Mouse (Mus musculus) embryonic facial prominence, embryonic 11.5 days (tissue): ENCODE measurements around the gene Insig1. TPM values are rescaled to one million over a fixed set of nuclear protein-coding genes. Genes with fewer than 3 reads are reported as not detected.

ENCODE experiments used
- ATAC-seq: fragments of 200-750 bp; cut with Nextera tagmentation; replicated peaks from 2 replicates; pipeline ENCODE4 v1.8.0; 2017; ENCODE audit warnings: low read depth; ENCODE audit not compliant: insufficient number of reproducible peaks, low FRiP score, low TSS enrichment
- DNase-seq: peaks from one replicate; pipeline ENCODE4 v3.0.0-alpha.2; 2015; ENCODE audit warnings: low spot score
- H3K27ac ChIP-seq: fragments of 300-500 bp; sonication (generic); replicated peaks from 2 replicates; pipeline ENCODE4 v1.5.1; 2014; ENCODE audit warnings: mild to moderate bottlenecking, low read depth, low read length, control low read depth
- H3K27me3 ChIP-seq: fragments of 300-500 bp; sonication (generic); 2 replicates; pipeline ENCODE4 v1.6.1; 2014; ENCODE audit warnings: mild to moderate bottlenecking, low read length, moderate library complexity, mixed read lengths; ENCODE audit not compliant: control insufficient read depth, insufficient read depth
- H3K36me3 ChIP-seq: fragments of 300-500 bp; sonication (generic); replicated peaks from 2 replicates; pipeline ENCODE4 v1.6.1; 2014; ENCODE audit warnings: low read depth, mild to moderate bottlenecking, low read length, moderate library complexity, mixed read lengths; ENCODE audit not compliant: control insufficient read depth, insufficient read depth
- H3K4me1 ChIP-seq: fragments of 300-500 bp; sonication (generic); 2 replicates; pipeline ENCODE4 v1.6.1; 2014; ENCODE audit warnings: low read length, mixed read lengths; ENCODE audit not compliant: control insufficient read depth, insufficient read depth
- H3K4me2 ChIP-seq: fragments of 300-500 bp; sonication (generic); 2 replicates; pipeline ENCODE4 v1.6.1; 2014; ENCODE audit warnings: low read depth, mild to moderate bottlenecking, control low read depth, low read length, moderate library complexity
- H3K4me3 ChIP-seq: fragments of 300-500 bp; sonication (generic); 2 replicates; pipeline ENCODE4 v1.5.1; 2014; ENCODE audit warnings: low read depth, low read length, control low read depth
- H3K9ac ChIP-seq: fragments of 300-500 bp; sonication (generic); replicated peaks from 2 replicates; pipeline ENCODE4 v1.6.1; 2014; ENCODE audit warnings: mild to moderate bottlenecking, control low read depth, low read length
- H3K9me3 ChIP-seq: fragments of 300-500 bp; sonication (generic); replicated peaks from 2 replicates; pipeline ENCODE4 v1.6.1; 2016; ENCODE audit warnings: mild to moderate bottlenecking, low read length, inconsistent platforms, mixed read lengths; ENCODE audit not compliant: control insufficient read depth
- WGBS: fragments of 180-500 bp; shearing (Covaris S2); extraction: QIAGEN DNeasy Blood & Tissue Kit; methylation state at CpG from one replicate; pipeline ENCODE4 v1.1.7; 2014; 5-methylcytosine and 5-hydroxymethylcytosine counted together
- polyA plus RNA-seq: library from polyadenylated mRNA; unstranded; fragments of >200 nt; fragmentation: Nextera tagmentation; extraction: Ambion mirVana; gene quantifications from 2 replicates; pipeline ENCODE4 v1.2.1, GENCODE M21; 2014

Gene Insig1
- polyA plus RNA-seq: 89.2 and 95.2 TPM in 2 replicates

GRCm38 (mm10) chr5:28070828-28071455 lies at the start of gene Insig1:
Gene Insig1 (plus strand): TSS chr5:28071363.
- no peaks in the 10 kb centered on the region for H3K9me3 ChIP-seq
- peak within 1 kb of the TSS; percentile 84 for H3K27ac ChIP-seq
- peak within 1 kb of the TSS; percentile 84 for H3K4me3 ChIP-seq
- WGBS: under 1% methylated on average over 51 of the region's 64 CpGs
- H3K4me2 ChIP-seq: peak within 1 kb of the TSS; percentile 74
- peaks cover 2% of the 10 kb centered on the region for H3K4me1 ChIP-seq
- DNase-seq (peak; percentile 97), ATAC-seq (peak; percentile 92)
- no peaks in the 10 kb centered on the region for H3K27me3 ChIP-seq
- H3K36me3 ChIP-seq: peaks cover 4% of the 10 kb centered on the region; the same call in 1 of the 2 replicates
- H3K9ac ChIP-seq: peak within 1 kb of the TSS; percentile 78

- DNase-seq (no peak), ATAC-seq (no peak)
- H3K27me3 ChIP-seq: no peaks in the 10 kb centered on the region
- H3K36me3 ChIP-seq: no peaks in the 10 kb centered on the region
- no peaks in the 10 kb centered on the region for H3K4me1 ChIP-seq
- WGBS: 61% methylated on average over 2 of the region's 2 CpGs
- H3K4me2 ChIP-seq: no peak overlapping the region
- H3K9ac ChIP-seq: no peak overlapping the region
- H3K9me3 ChIP-seq: no peaks in the 10 kb centered on the region
- H3K27ac ChIP-seq: no peak overlapping the region
- no peak overlapping the region for H3K4me3 ChIP-seq
These were observed 47.7 kb upstream of the Insig1 start for GRCm38 (mm10) chr5:28023452-28023851.

GRCm38 (mm10) chr5:28031577-28032236 lies 39.5 kb upstream of the Insig1 start:
- DNase-seq (no peak), ATAC-seq (no peak)
- Histone ChIP-seq H3K36me3 (no peaks in the 10 kb centered on the region), H3K27me3 (no peaks in the 10 kb centered on the region), H3K27ac (no peak overlapping the region), H3K9me3 (no peaks in the 10 kb centered on the region), H3K4me2 (no peak overlapping the region), H3K9ac (no peak overlapping the region), H3K4me3 (no peak overlapping the region), H3K4me1 (no peaks in the 10 kb centered on the region)
- WGBS: 81% methylated on average over 3 of the region's 3 CpGs

- Histone ChIP-seq H3K4me1 (peaks cover 3% of the 10 kb centered on the region; the same call in 1 of the 2 replicates), H3K36me3 (no peaks in the 10 kb centered on the region), H3K27ac (no peak overlapping the region), H3K27me3 (no peaks in the 10 kb centered on the region), H3K9me3 (no peaks in the 10 kb centered on the region), H3K4me2 (no peak overlapping the region), H3K9ac (no peak overlapping the region), H3K4me3 (no peak overlapping the region)
- whole genome bisulfite sequencing: 88% methylated on average over 10 of the region's 10 CpGs
- DNase-seq (no peak), ATAC-seq (no peak)
These were observed 38.3 kb upstream of the Insig1 start for GRCm38 (mm10) chr5:28032866-28033265.

GRCm38 (mm10) chr5:28033281-28033680 lies 37.9 kb upstream of the Insig1 start:
- Histone ChIP-seq H3K4me3 (no peak overlapping the region), H3K4me2 (no peak overlapping the region), H3K4me1 (peaks cover 3% of the 10 kb centered on the region; the same call in 1 of the 2 replicates), H3K27ac (no peak overlapping the region), H3K27me3 (no peaks in the 10 kb centered on the region), H3K36me3 (no peaks in the 10 kb centered on the region), H3K9ac (no peak overlapping the region), H3K9me3 (no peaks in the 10 kb centered on the region)
- WGBS: 84% methylated on average over 5 of the region's 5 CpGs
- DNase-seq (no peak), ATAC-seq (no peak)

- no peaks in the 10 kb centered on the region for H3K36me3 ChIP-seq
- DNase-seq (no peak), ATAC-seq (no peak)
- H3K9ac ChIP-seq: no peak overlapping the region
- H3K4me2 ChIP-seq: no peak overlapping the region
- no peak overlapping the region for H3K27ac ChIP-seq
- H3K9me3 ChIP-seq: no peaks in the 10 kb centered on the region
- peaks cover 3% of the 10 kb centered on the region; the same call in 1 of the 2 replicates for H3K4me1 ChIP-seq
- H3K4me3 ChIP-seq: no peak overlapping the region
- H3K27me3 ChIP-seq: no peaks in the 10 kb centered on the region
- 92% methylated on average over 5 of the region's 5 CpGs for WGBS
These were observed 37.3 kb upstream of the Insig1 start for GRCm38 (mm10) chr5:28033826-28034225.

GRCm38 (mm10) chr5:28036011-28036410 lies 35.2 kb upstream of the Insig1 start:
- Histone ChIP-seq H3K4me2 (no peak overlapping the region), H3K36me3 (no peaks in the 10 kb centered on the region), H3K27me3 (no peaks in the 10 kb centered on the region), H3K9ac (no peak overlapping the region), H3K27ac (no peak overlapping the region), H3K9me3 (no peaks in the 10 kb centered on the region), H3K4me1 (peaks cover 3% of the 10 kb centered on the region; the same call in 1 of the 2 replicates), H3K4me3 (no peak overlapping the region)
- ATAC-seq (no peak), DNase-seq (no peak)
- 68% methylated on average over 1 of the region's 1 CpGs for WGBS

- H3K4me2 ChIP-seq: no peak overlapping the region
- no peaks in the 10 kb centered on the region for H3K9me3 ChIP-seq
- no peak for DNase-seq
- H3K4me1 ChIP-seq: peaks cover 3% of the 10 kb centered on the region; the same call in 1 of the 2 replicates
- H3K9ac ChIP-seq: no peak overlapping the region
- no peaks in the 10 kb centered on the region for H3K36me3 ChIP-seq
- no peak overlapping the region for H3K27ac ChIP-seq
- no peak for ATAC-seq
- no peaks in the 10 kb centered on the region for H3K27me3 ChIP-seq
- WGBS: 100% methylated on average over 1 of the region's 1 CpGs
- H3K4me3 ChIP-seq: no peak overlapping the region
These were observed 34.6 kb upstream of the Insig1 start for GRCm38 (mm10) chr5:28036518-28036917.
